Mouse (Mus musculus) forebrain, embryonic 10.5 days (tissue): ENCODE measurements around the gene Zfp687. TPM values are rescaled to one million over a fixed set of nuclear protein-coding genes. Genes with fewer than 3 reads are reported as not detected.
A peak's percentile ranks its signal among the peaks of the same experiment; 100 is the strongest.

ENCODE experiments used
- DNase-seq: peaks from one replicate; pipeline ENCODE4 v3.0.0-alpha.2; 2017; ENCODE audit warnings: low spot score; ENCODE audit errors: extremely low spot score
- H3K27ac ChIP-seq: fragments of 300-500 bp; sonication (generic); 2 replicates; pipeline ENCODE4 v1.5.1; 2016; ENCODE audit warnings: mild to moderate bottlenecking
- H3K27me3 ChIP-seq: fragments of 300-500 bp; sonication (generic); 2 replicates; pipeline ENCODE4 v1.6.1; 2016; ENCODE audit warnings: mild to moderate bottlenecking; ENCODE audit not compliant: poor library complexity, severe bottlenecking
- H3K36me3 ChIP-seq: fragments of 300-500 bp; sonication (generic); replicated peaks from 2 replicates; pipeline ENCODE4 v1.6.1; 2016; ENCODE audit warnings: mild to moderate bottlenecking, moderate library complexity
- H3K4me1 ChIP-seq: fragments of 300-500 bp; sonication (generic); 2 replicates; pipeline ENCODE4 v1.6.1; 2016
- H3K4me3 ChIP-seq: fragments of 300-500 bp; sonication (generic); 2 replicates; pipeline ENCODE4 v1.5.1; 2016; ENCODE audit warnings: mild to moderate bottlenecking, moderate library complexity
- H3K9me3 ChIP-seq: fragments of 300-500 bp; sonication (generic); 2 replicates; pipeline ENCODE4 v1.6.1; 2016; ENCODE audit warnings: mild to moderate bottlenecking, moderate library complexity
- WGBS: fragments of 180-500 bp; shearing (Covaris S2); methylation state at CpG from one replicate; pipeline ENCODE4 v1.1.7; 2016; 5-methylcytosine and 5-hydroxymethylcytosine counted together
- polyA plus RNA-seq: library from polyadenylated mRNA; unstranded; fragments of >200 nt; fragmentation: Nextera tagmentation; extraction: Ambion mirVana; gene quantifications from 2 replicates; pipeline ENCODE4 v1.2.1, GENCODE M21; 2016

Gene Zfp687
- polyA plus RNA-seq, 1 experiment from 2014 or later: 44.3 TPM

- no peak for DNase-seq
- peak overlapping the region; percentile 95 for H3K27ac ChIP-seq
- peaks cover 34% of the 10 kb centered on the region for H3K4me1 ChIP-seq
- peak overlapping the region; percentile 89 for H3K4me3 ChIP-seq
- H3K36me3 ChIP-seq: peaks cover 46% of the 10 kb centered on the region
- no peaks in the 10 kb centered on the region for H3K9me3 ChIP-seq
- WGBS: 12% methylated on average over 13 of the region's 13 CpGs
- no peaks in the 10 kb centered on the region for H3K27me3 ChIP-seq
Measured at GRCm38 (mm10) chr3:95013699-95014427, 1.4 kb downstream of the Zfp687 start.

GRCm38 (mm10) chr3:95012982-95013381, 2.3 kb downstream of the Zfp687 start:
- Histone ChIP-seq H3K27me3 (no peaks in the 10 kb centered on the region), H3K27ac (0 out of 2 replicates have a peak overlapping the region, but pooled peaks have one; percentile 16), H3K4me1 (peaks cover 41% of the 10 kb centered on the region), H3K9me3 (no peaks in the 10 kb centered on the region), H3K4me3 (peak overlapping the region; percentile 89), H3K36me3 (peaks cover 55% of the 10 kb centered on the region)
- 84% methylated on average over 3 of the region's 3 CpGs for WGBS
- no peak for DNase-seq

- H3K4me3 ChIP-seq: no peak overlapping the region
- no peak for DNase-seq
- H3K27ac ChIP-seq: no peak overlapping the region
- no peaks in the 10 kb centered on the region for H3K27me3 ChIP-seq
- H3K36me3 ChIP-seq: peaks cover 81% of the 10 kb centered on the region
- H3K9me3 ChIP-seq: no peaks in the 10 kb centered on the region
- WGBS: 88% methylated on average over 7 of the region's 7 CpGs
- peaks cover 42% of the 10 kb centered on the region for H3K4me1 ChIP-seq
Measured at GRCm38 (mm10) chr3:95010396-95010795, 4.9 kb downstream of the Zfp687 start.

GRCm38 (mm10) chr3:95007706-95008105, 7.5 kb downstream of the Zfp687 start:
- Histone ChIP-seq H3K36me3 (peaks cover 100% of the 10 kb centered on the region), H3K4me3 (no peak overlapping the region), H3K4me1 (peaks cover 26% of the 10 kb centered on the region), H3K27me3 (no peaks in the 10 kb centered on the region), H3K9me3 (no peaks in the 10 kb centered on the region), H3K27ac (no peak overlapping the region)
- 92% methylated on average over 9 of the region's 9 CpGs for WGBS
- no peak for DNase-seq

GRCm38 (mm10) chr3:95005651-95006050, 9.6 kb downstream of the Zfp687 start:
- Histone ChIP-seq H3K27ac (no peak overlapping the region), H3K4me1 (peaks cover 30% of the 10 kb centered on the region), H3K4me3 (no peak overlapping the region), H3K36me3 (peaks cover 100% of the 10 kb centered on the region), H3K27me3 (no peaks in the 10 kb centered on the region), H3K9me3 (no peaks in the 10 kb centered on the region)
- DNase-seq: no peak
- WGBS: 97% methylated on average over 3 of the region's 3 CpGs

GRCm38 (mm10) chr3:95003273-95003672, 12.0 kb downstream of the Zfp687 start:
- H3K27me3 ChIP-seq: no peaks in the 10 kb centered on the region
- peaks cover 26% of the 10 kb centered on the region for H3K4me1 ChIP-seq
- H3K36me3 ChIP-seq: peaks cover 100% of the 10 kb centered on the region
- no peak overlapping the region for H3K4me3 ChIP-seq
- no peak overlapping the region for H3K27ac ChIP-seq
- no peak for DNase-seq
- H3K9me3 ChIP-seq: no peaks in the 10 kb centered on the region

- no peak for DNase-seq
- Histone ChIP-seq H3K9me3 (no peaks in the 10 kb centered on the region), H3K27me3 (no peaks in the 10 kb centered on the region), H3K36me3 (peaks cover 100% of the 10 kb centered on the region), H3K4me1 (peaks cover 20% of the 10 kb centered on the region), H3K27ac (peak overlapping the region; percentile 51), H3K4me3 (no peak overlapping the region)
- 75% methylated on average over 4 of the region's 4 CpGs for WGBS
Measured at GRCm38 (mm10) chr3:95002569-95002968, 12.7 kb downstream of the Zfp687 start.

GRCm38 (mm10) chr3:94996946-94997345, 18.3 kb downstream of the Zfp687 start:
- no peaks in the 10 kb centered on the region for H3K9me3 ChIP-seq
- H3K36me3 ChIP-seq: peaks cover 99% of the 10 kb centered on the region
- H3K4me3 ChIP-seq: no peak overlapping the region
- H3K27me3 ChIP-seq: no peaks in the 10 kb centered on the region
- H3K4me1 ChIP-seq: no peaks in the 10 kb centered on the region
- no peak overlapping the region for H3K27ac ChIP-seq
- WGBS: 38% methylated on average over 2 of the region's 2 CpGs
- DNase-seq: peak; percentile 67

GRCm38 (mm10) chr3:94989159-94989761, 26.0 kb downstream of the Zfp687 start:
- H3K27me3 ChIP-seq: no peaks in the 10 kb centered on the region
- H3K4me3 ChIP-seq: no peak overlapping the region
- H3K27ac ChIP-seq: 0 out of 2 replicates have a peak overlapping the region, but pooled peaks have one; percentile 6
- no peaks in the 10 kb centered on the region for H3K9me3 ChIP-seq
- 62% methylated on average over 9 of the region's 9 CpGs for WGBS
- no peak for DNase-seq
- H3K36me3 ChIP-seq: peaks cover 73% of the 10 kb centered on the region
- H3K4me1 ChIP-seq: peaks cover 6% of the 10 kb centered on the region

- H3K4me1 ChIP-seq: peaks cover 6% of the 10 kb centered on the region
- no peak overlapping the region for H3K27ac ChIP-seq
- no peak for DNase-seq
- H3K27me3 ChIP-seq: no peaks in the 10 kb centered on the region
- H3K36me3 ChIP-seq: peaks cover 72% of the 10 kb centered on the region
- H3K4me3 ChIP-seq: no peak overlapping the region
- H3K9me3 ChIP-seq: no peaks in the 10 kb centered on the region
Measured at GRCm38 (mm10) chr3:94987578-94987977, 27.7 kb downstream of the Zfp687 start.

GRCm38 (mm10) chr3:94985513-94985912, 29.7 kb downstream of the Zfp687 start:
- Histone ChIP-seq H3K4me3 (no peak overlapping the region), H3K27ac (no peak overlapping the region), H3K27me3 (no peaks in the 10 kb centered on the region), H3K9me3 (no peaks in the 10 kb centered on the region), H3K4me1 (peaks cover 6% of the 10 kb centered on the region), H3K36me3 (peaks cover 79% of the 10 kb centered on the region)
- WGBS: 91% methylated on average over 2 of the region's 2 CpGs
- no peak for DNase-seq

GRCm38 (mm10) chr3:94984312-94984711, 30.9 kb downstream of the Zfp687 start:
- H3K4me1 ChIP-seq: peaks cover 5% of the 10 kb centered on the region
- no peaks in the 10 kb centered on the region for H3K9me3 ChIP-seq
- H3K4me3 ChIP-seq: no peak overlapping the region
- no peak overlapping the region for H3K27ac ChIP-seq
- peaks cover 81% of the 10 kb centered on the region for H3K36me3 ChIP-seq
- WGBS: 88% methylated on average over 11 of the region's 11 CpGs
- no peak for DNase-seq
- no peaks in the 10 kb centered on the region for H3K27me3 ChIP-seq
